Comparison of ENCODE assay signal across 13 mouse cellular contexts in the genomic region with DNA sequence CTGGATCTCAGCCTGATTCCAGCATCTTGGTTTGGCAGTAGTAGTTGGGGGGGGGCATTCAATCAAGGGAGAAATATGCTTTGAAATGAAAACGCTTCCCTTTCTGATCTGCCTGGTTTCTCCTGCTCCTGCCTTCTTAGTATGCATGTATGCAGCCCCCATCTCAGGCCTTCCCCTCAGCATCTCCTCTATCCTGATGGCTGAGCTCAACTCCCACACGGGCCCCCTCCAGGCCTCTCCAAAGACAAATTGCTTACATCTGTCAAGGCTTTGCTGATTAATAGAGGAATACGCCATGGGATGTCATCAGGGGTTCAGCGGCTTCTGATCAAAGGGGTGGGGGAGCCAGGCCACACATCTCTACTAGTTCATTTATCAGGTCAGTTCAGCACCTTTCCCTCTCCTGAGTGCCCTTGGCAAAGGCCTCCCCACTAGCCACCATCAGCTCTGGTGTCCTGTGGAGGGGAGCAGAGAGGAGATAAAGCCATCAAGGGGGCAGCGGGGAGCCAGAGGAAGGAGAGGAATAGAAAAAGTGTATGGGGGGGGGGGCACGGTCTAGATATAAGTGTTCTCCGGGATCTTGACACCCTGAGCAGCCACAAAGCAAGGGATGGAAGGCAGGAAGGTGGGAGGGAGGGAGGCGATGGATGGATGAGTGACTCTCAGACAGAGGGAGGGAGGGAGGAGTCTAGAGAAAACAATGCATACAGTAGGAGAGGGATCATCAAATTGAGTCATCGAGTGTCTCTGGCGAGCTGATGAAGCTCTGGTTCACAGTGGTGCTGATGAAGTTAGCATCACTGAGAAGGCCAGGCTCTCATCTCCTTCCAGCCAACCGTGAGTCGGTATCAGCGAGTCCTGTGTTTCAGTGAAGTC.
"Had no signal": no experiment of that assay in that cellular context is flagged by ENCODE, and none has a peak within 500 bp of the region (broad histone marks: within the 10 kb centered on the region; RNA-seq: fewer than 3 reads in every experiment).

No protein-coding gene starts in this region.

- DNase-seq: kidney, adult 2 months; lung, embryonic 14.5 days; lung, postnatal 10 days; right cerebral cortex, postnatal 14 days; thymus, adult 2 months; thymus, postnatal 25 days had no signal

- H3K27ac ChIP-seq: limb, embryonic 10.5 days; liver, embryonic 15.5 days; macrophage; stomach, embryonic 15.5 days had no signal

- H3K4me1 ChIP-seq: liver, embryonic 15.5 days; stomach, embryonic 15.5 days had no signal

- H3K27me3 ChIP-seq: liver, embryonic 15.5 days; stomach, embryonic 15.5 days had no signal

- H3K9ac ChIP-seq: liver, embryonic 15.5 days; lung, embryonic 14.5 days; stomach, embryonic 15.5 days had no signal

- H3K9me3 ChIP-seq: limb, embryonic 10.5 days; liver, embryonic 15.5 days; stomach, embryonic 15.5 days had no signal

- ATAC-seq: intestine, embryonic 16.5 days had no signal

- H3K4me3 ChIP-seq: limb, embryonic 10.5 days; liver, embryonic 15.5 days; myocyte; stomach, embryonic 15.5 days had no signal

- H3K36me3 ChIP-seq: limb, embryonic 10.5 days; liver, embryonic 15.5 days; stomach, embryonic 15.5 days had no signal

- H3K4me2 ChIP-seq: liver, embryonic 11.5 days; liver, embryonic 15.5 days; lung, embryonic 14.5 days; stomach, embryonic 15.5 days had no signal
